Mouse (Mus musculus) G1E (cell line): ENCODE data around the gene Med21. TPM values are rescaled to one million over a fixed set of nuclear protein-coding genes. Genes with fewer than 3 reads are reported as not detected.

Source experiments
- ATAC-seq: 2 replicates; pipeline ENCODE4 v1.8.0; 2016; ENCODE audit warnings: mild to moderate bottlenecking; ENCODE audit not compliant: insufficient number of reproducible peaks, poor library complexity, low FRiP score, severe bottlenecking; ENCODE audit errors: extremely low read depth
- DNase-seq: peaks from one replicate; pipeline ENCODE4 v3.0.0; 2012; ENCODE audit warnings: low spot score
- H3K27me3 ChIP-seq: 2 replicates; pipeline ENCODE4 v1.6.1; 2012; ENCODE audit warnings: mild to moderate bottlenecking, low read length, inconsistent platforms; ENCODE audit not compliant: insufficient read depth
- H3K36me3 ChIP-seq: replicated peaks from 2 replicates; pipeline ENCODE3; 2012; ENCODE audit warnings: mild to moderate bottlenecking, inconsistent platforms
- H3K4me1 ChIP-seq: 2 replicates; pipeline ENCODE4 v1.6.1; 2012; ENCODE audit warnings: low read depth, low read length, inconsistent platforms, mixed read lengths; ENCODE audit not compliant: insufficient read depth
- H3K4me3 ChIP-seq: 2 replicates; pipeline ENCODE4 v1.5.1; 2012; ENCODE audit warnings: low read depth, mild to moderate bottlenecking, inconsistent platforms, low read length, moderate library complexity, mixed read lengths
- H3K9me3 ChIP-seq: replicated peaks from 2 replicates; pipeline ENCODE4 v1.6.1; 2012; ENCODE audit warnings: inconsistent platforms
- CTCF ChIP-seq: IDR thresholded peaks from 2 replicates; pipeline ENCODE4 v1.5.1; 2012; ENCODE audit warnings: low read depth, low read length, inconsistent platforms, mixed read lengths
- GATA1 ChIP-seq: IDR thresholded peaks from 2 replicates; pipeline ENCODE4 v1.6.1; 2012; ENCODE audit warnings: borderline replicate concordance, low read length, inconsistent platforms, mixed read lengths
- GATA2 ChIP-seq: IDR thresholded peaks from 2 replicates; pipeline ENCODE4 v1.6.1; 2012; ENCODE audit warnings: low read depth, low read length, inconsistent platforms, borderline replicate concordance
- POLR2AphosphoS5 ChIP-seq: IDR thresholded peaks from 2 replicates; pipeline ENCODE4 v1.6.1; 2012; ENCODE audit warnings: low read depth, low read length, inconsistent platforms; ENCODE audit not compliant: insufficient replicate concordance
- TAL1 ChIP-seq: conservative IDR thresholded peaks from 2 replicates; pipeline ENCODE4 v1.6.1; 2012; ENCODE audit warnings: low read depth, low read length, inconsistent platforms, mixed read lengths
- polyA plus RNA-seq: library from polyadenylated mRNA; stranded (reverse); fragments of >175 nt; gene quantifications from 2 replicates; pipeline ENCODE4 v1.2.3, GENCODE M21; 2012
- total RNA-seq, 2 experiments: library from RNA; stranded (forward) in 1 of 2; stranded (reverse) in 1 of 2; fragments of 200-1000 nt in 1 of 2; fragments of >200 nt in 1 of 2; fragmentation: Nextera tagmentation in 1 of 2; gene quantifications; 2 replicates each; pipeline ENCODE4 v1.2.3; 2014 to 2017

Gene Med21
- total RNA-seq (2014; fragmentation: Nextera tagmentation), result 65.7 and 70.0 TPM in 2 replicates
- 99.1 and 123 TPM in 2 replicates for total RNA-seq (2017)
- polyA plus RNA-seq, result 4.7 and 5.7 TPM in 2 replicates

DNA sequence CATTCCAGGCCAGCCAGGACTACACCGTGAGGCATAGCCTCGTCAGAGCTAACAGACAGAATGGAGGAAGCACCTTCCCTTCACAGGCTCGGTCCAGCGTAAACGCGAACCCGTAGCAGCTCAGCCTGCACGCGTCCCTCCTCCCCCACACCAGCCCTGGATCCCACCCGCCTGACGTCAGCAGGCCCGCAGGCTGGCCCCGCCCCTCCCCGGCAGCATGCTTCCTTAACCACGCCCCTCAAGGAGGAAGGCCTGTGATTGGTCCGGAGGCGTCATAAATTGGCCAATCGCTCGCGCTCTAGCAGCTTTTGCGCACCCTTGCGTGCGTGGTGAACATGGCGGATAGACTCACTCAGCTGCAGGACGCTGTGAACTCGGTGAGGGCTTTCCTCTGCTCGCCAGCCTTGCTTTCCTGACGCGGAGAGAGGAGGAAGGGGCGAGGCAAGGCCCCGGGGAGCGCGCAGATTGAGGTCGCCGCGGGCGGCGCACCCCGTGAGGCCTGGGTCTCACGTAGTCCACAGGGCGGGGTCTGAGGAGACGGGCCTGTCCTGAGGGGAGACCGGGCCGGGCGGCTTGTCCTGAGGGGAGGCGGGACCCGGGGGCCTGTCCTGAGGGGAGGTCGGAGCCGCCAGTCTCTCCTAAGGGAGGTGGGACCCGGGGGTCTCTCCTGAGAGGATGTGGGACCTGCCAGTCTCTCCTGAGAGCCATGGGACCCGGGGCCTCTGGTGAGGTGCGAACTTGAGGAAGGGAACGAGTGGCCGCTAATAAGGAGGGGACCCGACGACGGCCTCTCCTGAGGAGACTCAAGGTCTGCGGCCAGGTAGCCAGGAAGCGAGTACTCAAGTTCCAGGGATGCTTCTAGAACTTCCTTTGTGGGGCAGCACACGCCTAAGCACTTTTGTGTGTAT lies at the start of gene Med21, which contains the start of gene Tm7sf3:
Med21 (plus strand) TSS at position 272 of the 908 bp plus-strand sequence.
Tm7sf3 (minus strand) TSS at position 549 of the 908 bp plus-strand sequence.
- no peaks in the 10 kb centered on the region for H3K27me3 ChIP-seq
- H3K36me3 ChIP-seq, result peaks cover 10% of the 10 kb centered on the region
- peak within 1 kb of the TSS; percentile 90 for H3K4me3 ChIP-seq
- no peaks in the 10 kb centered on the region for H3K9me3 ChIP-seq
- ATAC-seq (peak; percentile 95), DNase-seq (peak; percentile 96)
- peaks cover 31% of the 10 kb centered on the region for H3K4me1 ChIP-seq
- peak; percentile 83; the same call in 1 of the 2 replicates for TF ChIP-seq POLR2AphosphoS5
- TF ChIP-seq CTCF, result no peak

DNA sequence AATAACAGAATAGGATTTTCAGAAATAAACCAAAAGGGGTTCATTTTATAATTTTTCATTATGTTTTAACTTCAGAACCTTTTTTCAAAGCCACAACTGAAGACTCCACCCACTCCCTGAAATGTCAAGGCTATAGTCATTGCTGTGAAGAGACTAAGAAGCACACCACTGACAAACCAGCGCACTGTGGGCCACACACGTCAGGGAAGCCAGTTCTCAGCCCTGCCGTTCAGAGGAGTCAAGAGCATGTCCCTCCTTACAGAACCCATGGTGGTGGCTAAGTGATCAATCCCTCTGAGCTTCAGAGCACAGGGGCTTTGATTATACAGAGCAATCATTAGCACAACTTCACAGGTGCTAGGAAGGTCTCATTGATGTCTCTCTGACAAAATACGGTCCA lies 39.7 kb upstream of the Med21 start:
- no peak overlapping the region for H3K4me3 ChIP-seq
- ATAC-seq, result no peak
- DNase-seq, result no peak
- TF ChIP-seq GATA2 (no peak), TAL1 (no peak), GATA1 (no peak), POLR2AphosphoS5 (no peak), CTCF (no peak)
- H3K27me3 ChIP-seq, result no peaks in the 10 kb centered on the region
- H3K4me1 ChIP-seq, result peaks cover 4% of the 10 kb centered on the region; the same call in 1 of the 2 replicates
- H3K9me3 ChIP-seq, result no peaks in the 10 kb centered on the region
- H3K36me3 ChIP-seq, result peaks cover 82% of the 10 kb centered on the region

DNA sequence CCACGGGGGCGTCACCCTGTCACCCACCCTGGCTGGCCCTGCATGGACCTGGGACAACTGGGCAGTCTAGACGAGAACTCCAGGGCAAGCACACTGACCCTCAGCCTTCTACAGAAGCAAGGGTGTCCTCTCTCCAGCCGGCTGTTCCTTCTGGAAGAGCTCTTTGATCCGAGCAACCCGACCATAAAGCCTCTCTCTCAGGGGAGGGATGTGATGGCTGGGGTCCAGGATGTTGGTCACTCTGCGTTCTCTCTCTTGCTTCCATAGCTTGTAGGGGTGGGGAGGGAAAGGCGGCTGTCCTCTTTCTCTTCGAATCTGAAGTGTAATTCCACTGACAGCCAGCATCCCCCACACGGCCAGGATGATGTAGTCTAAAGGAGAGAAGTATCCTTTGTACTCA lies 38.7 kb upstream of the Med21 start:
- no peak for DNase-seq
- TF ChIP-seq CTCF (no peak), POLR2AphosphoS5 (no peak), GATA2 (no peak), GATA1 (no peak), TAL1 (no peak)

DNA sequence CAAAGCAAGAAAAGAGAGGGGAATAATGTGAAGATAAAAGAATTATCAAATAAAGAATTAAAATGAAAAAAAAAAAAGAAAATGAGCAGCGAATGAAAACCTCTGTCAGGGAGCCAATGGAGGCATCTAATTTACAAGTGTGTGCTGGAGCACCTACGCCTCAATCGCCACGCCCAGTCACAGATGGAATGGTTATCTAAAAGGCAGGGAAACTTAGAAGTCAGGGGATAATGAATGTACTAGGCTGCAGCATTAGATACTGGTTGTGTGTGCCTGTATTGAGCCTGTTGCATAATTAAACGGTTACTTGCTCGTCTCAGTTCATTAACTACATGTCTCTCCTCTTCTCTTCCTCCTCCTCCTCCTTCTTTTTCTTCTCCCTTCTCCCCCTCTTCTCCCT lies 31.0 kb upstream of the Med21 start:
- DNase-seq (no peak), ATAC-seq (no peak)
- Histone ChIP-seq H3K36me3 (peaks cover 95% of the 10 kb centered on the region), H3K9me3 (no peaks in the 10 kb centered on the region), H3K4me3 (no peak overlapping the region), H3K4me1 (peaks cover 2% of the 10 kb centered on the region; the same call in 1 of the 2 replicates), H3K27me3 (no peaks in the 10 kb centered on the region)
- no peak for TF ChIP-seq GATA1
- TF ChIP-seq CTCF, result no peak
- no peak for TF ChIP-seq POLR2AphosphoS5
- no peak for TF ChIP-seq TAL1
- no peak for TF ChIP-seq GATA2

More for the DNA sequence above, 38.7 kb upstream of the Med21 start:
- ATAC-seq, result no peak
- H3K9me3 ChIP-seq, result no peaks in the 10 kb centered on the region
- no peak overlapping the region for H3K4me3 ChIP-seq
- peaks cover 93% of the 10 kb centered on the region for H3K36me3 ChIP-seq
- no peaks in the 10 kb centered on the region for H3K27me3 ChIP-seq
- H3K4me1 ChIP-seq, result peaks cover 4% of the 10 kb centered on the region; the same call in 1 of the 2 replicates

DNA sequence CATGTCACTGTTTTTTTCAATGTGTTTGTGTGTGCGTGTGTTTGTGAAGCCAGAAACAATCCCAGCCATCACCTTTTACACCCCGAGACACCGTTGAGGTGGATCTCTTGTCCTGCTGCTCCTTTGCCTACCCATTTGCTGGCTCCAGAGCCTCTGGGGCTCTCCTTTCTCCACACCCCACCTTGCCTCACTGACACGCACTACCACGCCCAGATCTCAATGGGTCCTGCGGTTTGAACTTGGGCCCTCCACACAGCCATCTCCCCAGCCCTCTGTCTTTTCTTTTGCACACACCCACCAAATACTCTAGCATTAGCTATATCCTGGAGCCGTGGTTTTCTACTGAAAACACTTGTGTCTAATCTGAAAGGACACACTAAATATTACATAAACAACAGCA lies 30.4 kb upstream of the Med21 start:
- TF ChIP-seq CTCF (no peak), GATA1 (no peak), TAL1 (no peak), GATA2 (no peak), POLR2AphosphoS5 (no peak)
- Histone ChIP-seq H3K27me3 (no peaks in the 10 kb centered on the region), H3K4me3 (no peak overlapping the region), H3K36me3 (peaks cover 95% of the 10 kb centered on the region), H3K4me1 (no peaks in the 10 kb centered on the region), H3K9me3 (no peaks in the 10 kb centered on the region)
- no peak for DNase-seq
- ATAC-seq, result no peak

DNA sequence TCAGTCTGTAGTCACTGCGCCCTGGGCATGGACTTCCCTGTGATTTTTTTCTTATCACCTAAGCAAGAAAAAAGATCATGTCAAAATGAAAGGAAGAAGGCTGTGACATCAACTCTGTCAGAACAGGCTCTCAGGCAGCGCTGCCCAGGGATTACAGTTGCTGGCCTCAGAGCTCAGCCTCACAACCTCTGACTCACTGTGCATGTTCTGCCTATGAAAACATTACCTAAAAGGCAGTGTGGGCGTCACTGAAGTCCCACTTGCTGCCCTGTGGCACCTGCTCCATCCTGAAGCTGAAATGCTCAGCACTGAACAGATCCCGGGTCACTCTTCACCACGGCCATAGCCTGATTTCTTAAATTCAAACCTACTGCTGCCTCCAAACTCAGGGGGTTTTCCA lies 29.6 kb upstream of the Med21 start:
- no peak for DNase-seq
- Histone ChIP-seq H3K36me3 (peaks cover 95% of the 10 kb centered on the region), H3K4me1 (no peaks in the 10 kb centered on the region), H3K9me3 (no peaks in the 10 kb centered on the region), H3K4me3 (no peak overlapping the region), H3K27me3 (no peaks in the 10 kb centered on the region)
- no peak for ATAC-seq
- TF ChIP-seq GATA1 (no peak), POLR2AphosphoS5 (no peak), GATA2 (no peak), TAL1 (no peak), CTCF (no peak)
